Mouse (Mus musculus) retina, postnatal 7 days (tissue): ENCODE measurements at regions not wholly inside any gene's neighbourhood (a gene's known extent, or its start where the extent isn't known, plus 50 kb on each side); places are given as distances from the start of the nearest gene placed in this dataset.

ENCODE experiments used
- DNase-seq: peaks from one replicate; pipeline ENCODE4 v3.0.0-alpha.2; 2012; ENCODE audit warnings: low read depth, low spot score

- DNase-seq = no peak
These were observed 113.1 kb downstream of the Cd55b start for GRCm38 (mm10) chr1:130309746-130310145.

GRCm38 (mm10) chr1:130301828-130302386, 120.9 kb downstream of the Cd55b start:
- DNase-seq = no peak

DNA sequence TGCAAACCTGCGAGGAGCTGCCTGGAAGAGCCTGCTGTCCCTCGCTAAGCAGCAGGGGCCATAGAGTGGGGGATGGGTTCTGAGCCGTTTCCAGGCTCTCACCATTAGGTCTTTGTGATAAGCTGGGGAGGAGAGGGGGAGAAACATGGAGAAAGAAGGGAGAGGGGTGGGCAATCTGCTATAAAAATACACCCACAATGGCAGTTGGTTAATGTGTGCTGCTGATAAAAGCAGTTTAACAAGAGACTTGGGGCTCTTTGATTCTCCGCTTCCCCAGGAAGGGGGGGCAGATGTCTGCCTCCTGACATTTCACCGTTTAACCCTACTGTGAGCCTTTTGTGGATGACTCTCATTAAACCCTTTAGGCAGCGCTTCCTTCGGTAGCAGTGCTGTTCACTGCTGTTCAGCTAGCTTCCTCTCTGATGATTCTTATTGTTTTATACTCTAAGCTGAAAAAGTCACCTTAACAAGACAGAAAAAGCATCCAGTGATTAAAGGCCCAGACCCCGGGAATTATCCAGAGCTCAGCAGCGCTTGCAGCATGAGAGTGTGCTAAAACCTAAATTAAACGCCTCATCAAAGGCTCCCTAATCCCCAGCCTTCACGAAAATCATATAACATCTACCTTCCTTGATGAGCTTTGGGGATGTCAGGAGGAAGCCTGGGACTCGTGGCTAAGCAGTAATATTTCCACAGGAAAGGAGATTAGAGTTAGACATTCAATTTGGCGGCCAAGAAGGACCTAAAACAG, 122.6 kb downstream of the Cd55b start:
- peak; percentile 16 for DNase-seq

GRCm38 (mm10) chr1:130299641-130300040, 123.2 kb downstream of the Cd55b start:
- DNase-seq = no peak

DNA sequence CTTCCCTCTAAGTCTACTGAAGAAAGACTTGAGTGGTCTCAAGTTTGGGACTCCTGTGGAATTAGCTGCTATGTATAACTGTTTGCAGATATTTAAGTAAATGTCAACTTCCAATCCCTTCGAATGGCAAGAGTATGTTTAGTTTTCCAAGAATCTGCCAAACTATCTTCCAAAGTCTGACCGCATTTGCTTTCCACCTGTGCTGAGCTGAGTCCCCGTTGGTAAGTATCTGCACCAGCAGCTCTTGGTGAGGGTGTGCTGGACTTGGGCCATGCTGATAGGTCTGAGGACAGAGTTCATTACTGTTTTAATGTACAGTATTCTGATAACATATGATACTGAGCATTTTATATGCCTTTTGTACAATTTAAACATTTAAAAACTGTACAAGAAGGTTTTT, 123.7 kb downstream of the Cd55b start:
- DNase-seq = no peak

- no peak for DNase-seq
These were observed 124.2 kb downstream of the Cd55b start for GRCm38 (mm10) chr1:130298636-130299035.

DNA sequence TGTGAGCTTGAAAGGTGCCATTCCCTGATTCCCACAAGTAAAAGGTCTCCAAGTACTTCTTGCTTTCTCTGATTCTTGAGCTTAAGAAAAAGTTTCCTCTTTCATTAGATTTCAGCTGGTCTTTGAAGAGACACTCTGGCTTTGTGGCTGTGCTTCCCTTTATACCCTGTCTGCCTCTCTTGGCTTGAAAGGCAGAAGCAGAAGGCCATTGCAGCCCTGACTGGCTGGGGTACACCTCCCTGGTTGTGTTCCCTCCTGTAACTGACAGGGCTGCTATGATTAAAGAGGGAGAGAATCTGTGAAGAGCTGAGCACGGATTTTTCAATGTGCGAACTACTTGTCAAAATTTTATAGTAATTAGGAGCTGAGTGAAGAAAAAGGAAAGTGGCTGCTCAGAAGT, 125.3 kb downstream of the Cd55b start:
- DNase-seq = no peak

GRCm38 (mm10) chr1:130285882-130286281, 136.9 kb downstream of the Cd55b start:
- no peak for DNase-seq

- DNase-seq = no peak
These were observed 140.7 kb downstream of the Cd55b start for GRCm38 (mm10) chr1:130282153-130282552.

DNA sequence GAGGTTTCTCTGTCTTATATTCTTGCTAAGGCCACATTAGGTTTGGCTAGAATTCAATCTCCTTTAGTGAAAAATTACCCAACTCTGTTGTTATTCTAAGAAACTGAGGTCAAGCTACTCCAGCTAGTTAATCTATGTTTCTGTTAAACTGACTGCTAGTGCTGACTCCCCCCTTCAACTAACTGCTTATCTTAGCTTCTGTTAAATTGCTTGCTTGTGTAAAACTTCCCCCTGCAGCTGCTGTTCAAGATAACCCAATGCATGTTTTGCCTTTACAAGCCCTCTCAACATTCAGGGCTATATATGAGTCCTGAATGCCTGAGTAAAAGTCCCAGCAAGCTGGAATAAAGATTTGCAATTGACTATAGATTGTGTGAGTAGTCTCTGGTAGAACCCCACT, 143.6 kb downstream of the Cd55b start:
- DNase-seq = no peak

- no peak for DNase-seq
These were observed 144.7 kb downstream of the Cd55b start for GRCm38 (mm10) chr1:130278000-130278536.

DNA sequence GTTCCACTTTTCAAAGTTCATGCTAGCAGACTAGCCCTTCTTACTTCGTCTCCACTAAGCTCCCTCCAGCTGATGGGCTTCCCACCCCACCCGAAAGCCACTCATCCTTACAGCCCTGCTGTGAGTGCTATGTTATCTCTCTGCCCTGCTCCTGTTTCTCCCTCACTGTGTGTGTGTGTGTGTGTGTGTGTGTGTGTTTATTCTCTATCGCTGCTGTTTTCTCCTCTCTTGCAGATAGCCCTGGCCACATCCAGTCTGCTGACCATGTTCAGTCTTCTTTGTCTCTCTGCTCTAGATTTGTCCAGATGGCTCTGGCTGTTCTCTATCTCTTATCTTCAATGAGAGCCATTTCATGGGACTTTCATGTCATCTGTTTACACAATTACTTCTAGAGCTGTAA, 145.9 kb downstream of the Cd55b start:
- DNase-seq = no peak

DNA sequence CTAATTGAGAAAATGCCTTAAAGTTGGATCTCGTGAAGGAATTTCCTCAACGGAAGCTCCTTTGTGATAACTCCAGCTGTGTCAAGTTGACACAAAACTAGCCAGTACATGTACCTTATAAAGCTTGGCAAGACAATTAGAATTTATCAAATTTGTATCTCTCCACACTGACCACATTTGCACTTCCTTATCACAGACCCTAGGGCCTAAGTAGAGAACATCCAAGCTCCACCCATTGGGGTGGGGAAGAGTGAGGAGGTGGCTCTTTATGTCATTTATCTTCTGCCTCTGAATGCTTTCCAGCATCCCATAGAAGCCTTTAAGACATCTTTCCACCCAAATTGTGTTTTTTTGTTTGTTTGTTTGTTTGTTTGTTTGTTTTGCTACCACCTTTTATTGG, 146.8 kb downstream of the Cd55b start:
- no peak for DNase-seq

DNA sequence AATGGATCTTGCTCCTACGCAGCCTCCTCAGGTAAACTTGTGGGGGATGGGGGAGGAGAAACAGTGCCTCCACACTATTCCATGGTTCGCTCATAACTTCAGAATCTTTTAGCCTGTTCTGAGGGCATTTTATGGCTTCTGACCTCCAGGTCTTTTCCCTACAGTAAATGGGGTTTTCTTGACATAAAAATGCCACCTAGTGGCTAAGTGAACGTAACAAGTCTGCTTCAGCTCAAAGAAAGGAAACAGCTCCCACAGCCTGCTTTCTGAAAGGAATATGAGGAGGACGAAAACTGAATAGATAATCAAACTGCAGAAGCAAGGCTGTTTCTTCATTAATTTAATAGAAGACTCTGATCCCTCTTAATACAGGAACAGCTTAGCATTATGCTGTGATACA, 148.3 kb downstream of the Cd55b start:
- DNase-seq = no peak

DNA sequence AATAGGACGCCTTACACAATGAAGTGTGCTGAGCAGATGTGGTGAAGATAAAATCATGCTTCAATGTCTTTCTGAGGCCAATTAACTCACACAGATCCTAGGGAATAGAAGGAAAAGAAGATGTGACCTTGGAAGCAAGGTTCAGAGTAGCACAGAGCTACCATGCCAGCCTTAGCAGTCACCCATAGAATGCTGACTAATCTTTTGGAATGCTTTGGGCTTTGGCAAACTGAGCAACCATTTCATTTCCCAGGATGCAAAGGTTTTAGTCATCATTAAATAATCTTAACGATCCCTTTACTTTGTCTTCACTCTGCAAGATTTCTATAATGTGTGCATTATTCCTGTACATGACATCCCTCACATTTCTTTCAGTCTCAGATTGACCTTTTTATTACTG, 152.4 kb downstream of the Cd55b start:
- DNase-seq = no peak
